Mouse (Mus musculus): ENCODE data around the gene Wfdc12.
"Not testable (repeated sequence)": the region's sequence is repeated elsewhere in the genome, so short reads cannot be mapped to it uniquely, and the experiment has no call there.

The Wfdc12 gene

DNA sequence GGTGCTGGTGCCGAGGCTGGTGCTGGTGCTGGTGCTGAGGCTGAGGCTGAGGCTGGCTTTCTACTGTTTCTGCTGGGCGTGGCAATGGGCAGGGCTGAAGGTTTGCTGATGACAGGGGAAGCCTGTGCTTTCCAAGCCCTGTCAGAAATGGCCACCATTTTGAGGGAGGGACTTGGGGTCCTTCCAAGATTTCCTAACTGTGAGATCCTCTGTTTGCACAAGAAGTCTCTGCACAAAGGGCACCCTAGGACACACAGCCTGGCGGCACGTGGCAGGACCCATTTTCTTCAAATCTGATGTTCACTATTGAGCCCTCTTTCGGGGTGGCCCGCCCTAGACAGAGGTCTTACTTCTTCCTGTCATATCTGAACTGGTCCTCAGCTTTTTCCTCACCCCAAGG is at the start of gene Wfdc12:
Gene Wfdc12 (minus strand): TSS at position 33 of the 400 bp plus-strand sequence.
- no peak for DNase-seq

DNA sequence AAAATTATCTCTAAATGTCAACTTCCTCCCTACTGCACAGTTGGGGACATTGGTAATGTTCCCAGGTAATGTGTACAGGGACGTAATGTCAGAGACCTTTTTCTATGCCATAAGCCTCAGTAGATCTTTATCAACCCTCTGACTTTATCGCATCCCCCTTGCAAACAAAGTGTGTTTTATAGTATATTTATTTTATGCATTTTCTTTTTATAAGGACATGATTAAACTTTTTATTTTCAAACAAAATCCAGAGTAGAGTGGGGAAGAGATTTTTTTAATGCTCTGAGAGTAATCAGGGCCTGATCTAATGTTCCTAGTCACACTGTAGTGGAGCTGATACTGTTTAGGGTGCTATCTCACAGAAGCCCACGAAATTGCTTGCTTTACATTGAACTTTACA is 48.0 kb upstream of the Wfdc12 start, which contains the start of gene Svs2:
Gene Svs2 (minus strand): TSS at position 101 of the 400 bp plus-strand sequence.
- no peak for DNase-seq

DNA sequence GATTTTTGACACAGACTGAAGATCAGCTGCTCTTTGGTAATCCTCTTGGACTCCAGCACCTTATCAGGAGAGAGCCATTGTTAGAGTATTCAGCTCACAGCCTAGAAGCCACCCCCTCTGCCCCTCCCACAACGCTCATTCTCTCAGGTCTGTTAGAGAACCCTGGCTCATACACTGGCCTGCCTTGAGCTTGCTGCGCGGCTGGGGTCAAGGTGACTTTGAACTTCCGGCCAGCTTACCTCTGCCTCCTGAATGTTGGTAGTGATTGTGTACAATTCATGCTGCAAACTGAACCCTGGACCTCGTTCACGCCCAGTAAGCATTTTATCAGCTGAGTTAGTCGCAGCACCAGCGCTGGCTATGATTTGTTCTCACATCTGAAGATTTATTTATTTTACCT is 42.3 kb upstream of the Wfdc12 start:
- DNase-seq = no peak

DNA sequence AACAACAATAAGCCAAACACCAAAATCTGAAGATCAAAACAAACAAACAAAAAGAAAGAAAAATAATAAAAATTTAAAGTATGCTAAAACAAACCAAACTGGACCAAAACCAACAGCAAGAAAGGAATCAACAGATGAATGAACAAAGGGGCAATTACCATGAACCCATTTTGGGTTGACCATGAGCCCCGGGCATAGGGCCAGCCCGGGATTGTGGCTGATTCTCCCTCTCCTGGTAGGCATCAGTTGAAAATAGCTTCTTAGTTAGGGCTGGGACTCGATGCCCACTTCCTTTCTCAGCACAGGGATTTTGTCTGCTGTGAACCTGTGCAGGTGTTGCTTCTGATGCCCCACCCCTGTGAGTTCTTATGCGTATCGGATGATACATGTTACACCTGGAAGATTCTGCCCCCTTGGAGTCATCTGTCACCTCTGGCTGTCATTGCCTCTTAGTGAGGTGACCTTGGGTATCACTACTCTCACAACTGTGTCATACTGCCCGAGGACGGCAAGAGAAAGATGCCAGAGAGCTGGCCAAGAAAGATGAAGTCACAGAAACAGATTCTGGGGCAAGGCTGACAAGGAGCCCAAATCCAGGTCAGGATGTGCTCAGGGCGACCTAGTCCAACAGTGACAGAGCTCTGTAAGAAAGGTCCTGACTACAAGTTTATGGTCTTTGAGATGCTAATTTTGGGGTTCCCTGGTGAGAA is 38.1 kb upstream of the Wfdc12 start:
- no peak for DNase-seq

DNA sequence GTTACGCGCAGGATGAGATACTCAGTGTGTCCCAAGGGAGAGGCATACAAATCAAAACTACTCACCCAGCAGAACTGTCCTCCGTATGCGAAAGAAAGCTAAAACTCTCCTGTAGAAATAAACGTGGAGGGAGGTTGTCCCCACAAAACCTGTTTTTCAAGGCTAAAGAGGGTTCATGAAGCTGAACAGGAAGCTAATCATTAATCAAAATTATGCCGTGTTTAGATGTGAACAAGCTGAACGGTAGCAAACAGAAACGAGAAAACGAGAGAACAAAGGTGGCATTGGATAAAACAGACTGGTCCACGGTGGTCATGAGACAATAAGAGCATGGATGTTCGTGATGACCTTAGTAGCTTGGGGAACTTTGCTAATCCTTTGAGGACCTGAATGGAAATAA is 31.1 kb upstream of the Wfdc12 start, which contains the start of gene Wfdc15b:
Gene Wfdc15b (minus strand): TSS at position 139 of the 400 bp plus-strand sequence.
- no peak for DNase-seq

DNA sequence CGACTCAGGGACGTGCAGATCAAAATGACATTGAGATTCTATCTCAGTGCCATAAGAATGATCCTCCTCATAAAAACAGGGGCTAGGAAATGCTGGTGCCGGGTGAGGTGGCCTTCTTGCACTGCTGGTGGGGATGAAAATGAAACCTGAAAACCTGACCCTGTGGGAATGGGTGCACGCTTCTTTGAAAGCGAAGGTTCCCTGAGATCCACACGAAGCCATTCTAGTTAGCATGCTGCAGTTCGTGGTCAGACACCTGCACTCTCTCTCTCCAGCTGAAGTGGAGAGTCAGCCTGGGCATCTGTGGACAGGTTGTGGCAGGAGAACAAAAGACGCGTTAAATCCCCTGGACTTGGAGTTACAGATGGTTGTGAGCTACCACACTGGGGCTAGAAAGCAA is 28.9 kb upstream of the Wfdc12 start:
- DNase-seq = no peak

DNA sequence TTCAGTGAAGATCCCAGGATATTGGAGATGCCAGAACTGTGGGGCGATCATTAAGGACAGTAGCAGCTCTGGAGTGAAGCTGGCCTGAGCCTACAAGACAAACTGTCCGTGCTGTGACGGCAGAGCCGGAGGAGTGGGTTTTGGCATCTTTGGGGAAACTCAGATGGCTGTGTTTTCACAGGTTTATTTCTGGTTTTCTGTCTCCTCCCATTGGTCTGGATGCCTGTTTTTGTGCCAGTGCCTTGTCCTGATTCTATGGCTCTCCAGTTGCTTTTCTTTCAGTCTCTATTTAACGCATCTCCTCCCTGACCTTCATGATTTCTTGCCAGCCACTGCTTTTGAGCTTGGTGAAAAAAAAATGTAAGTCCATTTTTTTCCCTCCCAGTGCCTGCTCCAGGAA is 22.3 kb upstream of the Wfdc12 start:
- DNase-seq = no peak

DNA sequence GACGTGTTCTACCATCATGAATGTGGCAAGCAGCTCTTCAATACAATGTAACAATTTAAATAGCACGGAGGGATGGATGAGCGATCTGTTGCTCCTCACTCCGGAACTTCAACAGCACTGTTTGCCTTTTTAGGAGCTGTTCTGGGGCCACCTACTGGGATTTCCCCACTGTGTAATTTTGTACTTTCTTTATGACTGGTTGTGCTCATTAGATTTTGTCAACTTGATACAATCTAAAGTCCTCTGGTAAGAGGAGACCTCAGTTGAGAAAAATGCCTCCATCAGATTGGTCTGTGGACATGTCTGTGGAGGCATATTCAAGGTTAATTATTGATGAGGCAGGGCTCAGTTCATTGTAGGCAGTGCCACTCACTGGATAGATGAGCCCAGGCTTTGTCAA is 20.5 kb upstream of the Wfdc12 start:
- no peak for DNase-seq

DNA sequence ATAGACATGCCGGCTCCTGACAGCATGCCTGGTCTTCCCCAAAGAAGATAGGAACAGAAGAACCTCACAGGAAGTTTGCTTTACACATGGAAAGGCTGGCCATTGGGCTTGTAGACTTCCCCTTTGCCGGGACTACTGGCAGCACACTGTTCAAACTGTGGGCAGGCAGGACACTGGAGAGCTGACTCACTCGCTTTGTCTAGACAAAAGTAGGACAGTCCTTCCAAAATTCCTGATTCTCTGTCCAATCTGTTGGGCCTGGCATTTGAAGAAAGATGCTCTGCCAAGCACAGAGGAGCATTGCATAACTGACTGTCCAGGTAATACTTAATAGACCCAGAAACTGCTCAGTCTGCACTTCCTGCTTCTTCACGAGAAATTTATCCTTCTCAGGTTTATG is 16.3 kb upstream of the Wfdc12 start:
- no peak for DNase-seq

DNA sequence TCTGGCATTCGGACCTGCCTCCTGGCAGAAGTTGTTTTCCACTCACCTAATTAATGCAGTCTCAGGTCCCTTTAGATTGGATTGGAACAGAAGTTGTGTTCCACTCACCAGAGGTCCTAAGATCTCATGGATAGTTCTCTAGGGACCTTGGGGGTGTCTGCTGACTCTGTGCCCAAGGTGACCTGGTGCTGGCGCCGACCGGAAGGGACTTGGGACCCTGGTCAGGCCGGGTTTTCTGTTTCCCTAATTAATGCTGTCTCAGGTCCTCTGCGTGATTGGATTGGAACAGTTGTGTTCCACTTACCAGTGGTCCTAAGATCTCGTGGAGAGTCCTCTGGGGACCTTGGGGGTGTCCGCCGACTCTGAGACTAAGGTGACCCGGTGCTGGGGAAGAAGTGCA is 15.6 kb upstream of the Wfdc12 start:
- DNase-seq = not testable (repeated sequence)

DNA sequence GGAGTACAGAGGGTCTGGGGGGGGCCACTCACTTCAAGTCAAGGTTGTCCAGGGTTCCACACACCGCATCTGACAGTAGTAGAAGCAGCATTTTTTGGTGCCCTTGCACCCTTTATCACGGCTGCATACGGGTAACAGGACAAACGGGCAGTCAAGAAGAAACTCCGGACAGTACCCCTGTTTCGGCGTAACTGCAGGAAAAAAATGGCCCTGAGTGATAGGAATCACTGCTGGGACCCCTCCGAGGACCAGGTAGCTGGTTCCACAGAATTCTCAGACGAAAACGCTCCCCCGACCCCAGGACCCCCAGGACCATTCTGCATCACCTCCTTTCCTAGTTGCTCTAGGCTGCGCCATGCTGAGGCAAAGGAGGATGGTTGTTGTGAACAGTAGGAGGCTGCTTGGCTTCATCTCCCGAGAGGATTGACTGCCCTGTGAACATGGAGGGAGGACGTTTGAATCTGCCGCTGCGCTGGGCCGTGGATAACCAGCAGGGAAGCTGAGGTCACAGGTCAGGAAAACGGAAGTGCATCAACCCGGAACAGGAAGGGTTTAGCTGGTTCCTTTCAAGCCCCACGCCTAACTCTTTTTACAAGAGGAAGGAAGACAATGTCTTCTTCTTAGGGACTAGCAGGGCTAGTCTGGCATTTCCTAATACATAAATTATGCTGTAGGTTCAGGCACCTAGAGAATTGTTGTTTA is 9.4 kb upstream of the Wfdc12 start, which contains the start of gene Wfdc15a:
Gene Wfdc15a (minus strand): TSS at position 505 of the 702 bp plus-strand sequence.
- DNase-seq = no peak

DNA sequence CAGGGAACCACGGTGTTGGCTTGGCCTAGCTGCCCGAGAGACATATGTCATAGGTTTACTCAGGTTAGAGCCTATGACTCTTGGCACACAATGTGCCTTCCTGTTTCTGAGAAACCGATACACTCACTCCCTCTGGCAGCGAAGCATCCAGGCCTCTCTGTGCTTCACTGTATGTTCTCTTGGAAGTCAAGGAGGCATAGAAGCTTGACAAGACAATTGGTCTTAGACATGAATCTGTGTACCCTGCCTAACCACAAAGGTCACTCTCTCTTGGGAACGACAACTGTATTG is 6.2 kb upstream of the Wfdc12 start:
- DNase-seq = no peak

DNA sequence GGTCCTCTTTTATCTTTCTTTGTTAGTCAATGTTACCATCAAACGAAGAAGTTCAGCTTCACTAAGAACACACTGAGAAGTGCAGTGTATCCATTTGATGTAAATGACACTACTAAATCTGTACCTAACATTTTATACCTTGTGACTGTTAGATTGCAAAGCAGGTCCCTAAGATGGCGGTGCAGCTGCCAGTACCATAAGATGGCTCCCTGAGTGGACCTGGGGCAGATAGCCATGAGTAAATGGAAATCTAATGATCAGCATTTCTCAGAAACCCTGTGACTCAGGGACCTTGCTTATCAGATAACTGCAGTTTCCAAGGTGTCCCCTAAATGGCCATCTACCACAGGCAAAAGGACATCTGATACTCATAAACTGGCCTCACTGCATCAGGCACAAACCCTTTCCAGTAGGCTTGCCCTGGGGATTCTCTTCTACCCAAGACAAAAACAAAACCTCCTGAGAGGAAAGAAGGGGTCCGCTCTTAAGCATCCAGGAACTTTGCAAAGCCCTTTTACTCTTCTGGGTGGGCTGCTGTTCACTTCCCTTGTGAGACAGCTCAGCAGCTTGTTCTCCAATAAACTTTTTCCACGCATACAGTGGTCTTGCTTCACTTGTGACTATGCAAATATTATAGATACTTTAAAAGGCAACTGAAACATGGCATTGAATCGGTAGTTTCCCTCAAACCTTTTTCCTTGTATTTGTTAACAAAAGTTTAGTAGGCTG is 5.7 kb upstream of the Wfdc12 start:
- no peak for DNase-seq

DNA sequence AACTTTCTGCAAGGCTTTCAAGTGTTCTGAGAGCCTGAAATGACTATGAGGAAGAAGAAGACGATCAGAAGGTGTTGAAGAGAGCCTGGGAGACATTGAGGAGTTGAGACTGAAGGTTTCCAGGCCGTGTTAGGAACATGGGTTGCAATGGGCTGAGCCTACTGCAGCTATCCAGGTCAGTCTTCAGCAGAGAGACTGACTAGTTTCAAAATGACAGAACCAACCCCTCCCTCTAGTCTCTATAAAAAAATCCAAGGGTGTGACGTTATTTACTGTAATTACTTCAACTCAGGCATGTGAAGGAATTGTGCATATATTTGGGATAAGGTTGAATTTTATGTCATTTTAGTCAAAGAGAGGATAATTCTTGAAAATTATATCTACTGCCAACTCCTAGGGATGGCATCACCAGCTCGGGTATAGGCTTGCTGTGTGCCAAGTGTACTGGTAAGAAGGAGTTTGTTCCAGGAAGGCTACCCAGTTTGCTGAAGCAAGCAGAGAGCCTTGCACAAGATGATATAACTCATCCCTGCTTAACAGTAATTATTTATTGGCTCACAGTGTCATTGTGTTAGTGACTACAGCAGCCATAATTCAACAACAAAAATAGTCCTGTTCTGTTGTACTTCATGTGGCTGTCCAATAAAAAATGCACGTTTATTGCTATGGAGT is 4.7 kb upstream of the Wfdc12 start:
- no peak for DNase-seq

DNA sequence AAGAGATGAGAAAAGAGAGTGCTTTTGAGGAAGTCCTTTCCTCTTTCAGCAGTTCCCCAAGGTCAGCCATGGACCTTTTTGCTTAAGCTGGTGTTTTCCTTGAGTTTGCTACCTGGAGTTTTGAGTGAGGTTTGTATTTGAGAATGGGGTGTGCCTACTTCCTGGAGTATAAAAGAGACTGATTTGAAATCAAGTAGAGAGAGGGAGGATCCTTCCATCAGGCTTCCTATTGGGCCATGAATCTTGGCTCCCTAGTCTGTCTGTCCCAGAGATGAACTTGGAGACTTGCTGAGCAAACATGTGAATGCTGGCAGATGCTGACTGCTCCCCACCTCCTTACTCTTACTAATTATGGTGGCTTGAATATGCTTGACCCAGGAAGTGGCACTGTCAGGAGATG is 1.9 kb upstream of the Wfdc12 start:
- DNase-seq = no peak

DNA sequence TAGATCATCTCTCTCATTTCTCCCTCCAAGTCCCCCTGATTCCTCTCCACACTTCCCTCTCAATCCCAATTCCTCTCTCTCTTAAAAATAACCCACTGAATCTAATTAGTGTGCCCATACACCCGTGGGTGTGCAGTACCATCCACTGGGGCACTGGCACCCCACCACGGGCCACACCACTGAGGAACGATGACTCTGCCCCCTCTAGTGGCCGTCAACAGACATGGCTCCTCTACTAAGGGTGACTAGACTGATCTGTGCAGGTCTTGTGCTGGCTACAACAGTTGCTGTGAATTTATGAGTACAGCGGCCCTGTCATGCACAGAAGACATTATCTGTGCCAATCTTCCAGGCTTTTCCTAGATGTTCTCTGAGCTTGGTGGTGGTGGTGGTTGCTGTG is 1.7 kb downstream of the Wfdc12 start:
- DNase-seq = no peak

DNA sequence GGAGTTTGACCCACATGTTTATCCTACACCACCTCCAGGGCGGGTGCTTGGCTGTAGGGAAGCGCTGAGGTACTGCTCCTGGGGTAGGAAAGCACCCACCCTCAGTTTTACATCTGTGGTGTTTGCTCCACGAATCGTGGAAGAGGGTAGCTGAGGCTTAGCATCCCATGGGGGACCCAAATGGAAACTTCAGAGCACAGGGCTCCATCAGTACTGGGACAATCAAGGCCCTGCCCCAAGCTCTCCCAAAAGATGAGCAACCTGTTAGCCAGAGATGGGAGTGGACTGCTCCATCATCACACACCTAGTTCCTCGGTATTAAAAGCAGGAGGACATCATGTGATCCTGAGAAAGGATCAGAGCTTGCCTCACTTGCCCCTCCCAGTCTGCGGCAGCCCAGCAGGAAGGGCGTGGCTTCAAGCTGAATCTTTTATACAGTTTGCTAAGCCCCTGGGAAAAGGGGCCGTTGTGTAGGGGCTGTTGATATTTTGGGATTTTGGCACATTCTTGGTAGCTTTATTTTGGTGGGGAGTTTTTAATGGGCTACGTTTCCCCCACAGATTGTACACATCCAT is 6.2 kb downstream of the Wfdc12 start:
- DNase-seq = no peak

DNA sequence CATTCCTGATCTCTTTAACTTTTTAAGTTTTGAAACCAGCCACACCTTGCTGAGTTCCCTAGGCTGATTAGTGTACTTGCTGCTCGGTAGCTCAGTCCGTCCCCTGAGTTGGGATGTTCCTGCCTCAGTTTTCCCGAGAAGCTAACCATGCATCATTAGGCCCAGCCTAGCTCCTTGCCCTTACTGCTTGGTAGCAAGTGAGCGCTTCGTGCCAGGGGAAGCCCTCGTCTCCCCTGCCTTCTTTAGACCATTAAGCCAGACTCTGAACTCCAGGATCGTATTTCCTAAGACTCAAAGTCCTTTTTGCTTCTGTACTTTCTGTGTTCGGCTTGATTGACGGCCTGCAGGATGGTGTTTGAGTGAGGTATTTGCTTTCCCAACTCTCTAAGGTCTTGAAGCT is 7.1 kb downstream of the Wfdc12 start:
- peak in 1 of 2 experiments; percentile 26 for DNase-seq

DNA sequence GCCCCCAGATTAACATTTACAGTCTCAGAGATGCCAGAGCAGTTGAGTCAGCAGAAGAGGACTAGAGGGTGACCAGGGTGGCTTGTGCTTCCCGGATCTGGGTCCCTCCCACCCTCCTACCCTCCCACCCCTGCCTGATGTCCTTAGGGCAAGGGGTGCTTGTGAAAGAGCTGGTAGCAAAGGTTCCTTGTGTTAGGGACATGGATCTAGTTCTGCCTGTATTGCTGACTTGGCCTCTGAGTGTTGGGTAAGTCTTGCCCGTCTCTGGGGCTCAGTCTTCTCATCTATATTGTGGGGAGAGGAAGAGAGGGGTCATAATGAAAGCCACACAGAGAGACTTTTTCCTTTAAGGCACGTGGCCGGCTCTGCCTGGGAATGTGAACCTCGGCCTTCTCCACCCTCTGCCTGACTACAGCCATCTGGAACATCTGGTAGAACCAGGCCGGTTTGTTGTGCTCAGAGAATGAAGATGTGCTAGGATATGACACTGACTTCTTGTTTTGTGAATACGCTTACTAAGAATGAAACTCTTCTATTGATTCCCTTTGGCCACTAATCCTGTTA is 7.6 kb downstream of the Wfdc12 start, which contains the start of gene Wfdc5:
Gene Wfdc5 (minus strand): TSS at position 51 of the 564 bp plus-strand sequence.
- DNase-seq = no peak

DNA sequence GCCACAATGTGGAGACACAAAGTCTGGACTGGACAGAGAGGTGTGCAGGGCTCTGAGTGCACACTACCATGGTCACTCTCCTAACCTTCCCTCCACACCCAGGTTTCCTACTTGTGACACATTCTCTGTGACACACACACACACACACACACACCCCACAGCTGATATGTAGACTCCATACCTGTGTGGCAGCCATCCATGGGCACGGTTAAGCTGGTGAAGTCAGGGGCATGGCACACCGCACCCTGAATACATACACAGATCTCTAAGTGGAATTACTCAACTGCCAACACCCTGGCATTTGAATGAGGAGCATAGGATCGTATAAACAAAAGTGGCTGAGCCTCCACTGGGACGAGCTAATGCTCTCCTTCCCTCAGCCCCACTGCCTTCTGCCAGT is 9.6 kb downstream of the Wfdc12 start:
- DNase-seq = no peak

DNA sequence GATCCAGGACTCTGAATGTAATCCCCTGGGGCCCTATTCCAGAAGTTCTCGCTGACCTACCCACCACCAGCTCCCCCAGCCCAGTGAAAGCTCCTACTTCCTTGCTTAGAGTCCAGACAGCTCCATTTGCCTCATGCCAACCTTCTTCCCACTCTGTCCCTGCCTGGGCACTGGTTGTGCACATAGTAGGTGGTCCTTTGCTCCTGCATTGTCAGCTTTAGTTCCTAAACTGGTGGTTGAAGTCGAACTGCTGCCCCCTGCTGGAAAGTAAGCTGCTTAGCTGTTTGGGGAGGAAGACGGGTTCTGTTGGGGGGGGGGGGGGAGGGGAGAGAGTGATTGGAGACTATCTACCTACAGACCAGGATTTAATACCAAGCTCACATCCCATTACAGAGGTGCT is 10.3 kb downstream of the Wfdc12 start:
- peak; percentile 45 to 47 for DNase-seq

DNA sequence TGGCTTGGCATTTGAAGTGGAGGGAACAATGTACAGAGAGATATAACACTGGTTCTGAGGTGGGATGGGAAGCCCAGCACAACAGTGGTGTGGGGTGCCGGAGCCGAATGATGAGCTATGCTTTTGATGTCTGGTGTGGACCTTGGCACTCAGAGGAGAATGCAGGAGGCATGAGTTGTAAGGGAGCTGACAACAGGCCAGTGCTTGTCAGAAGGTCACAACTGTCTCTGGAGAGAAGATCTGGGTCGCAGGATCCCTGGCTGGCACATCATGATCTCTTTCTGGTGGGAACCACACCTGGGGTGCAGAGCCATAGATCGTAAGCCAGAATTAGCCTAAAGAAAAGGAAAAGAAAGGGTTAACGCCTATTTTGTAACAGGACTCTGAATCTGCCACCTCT is 12.6 kb downstream of the Wfdc12 start:
- no peak for DNase-seq

DNA sequence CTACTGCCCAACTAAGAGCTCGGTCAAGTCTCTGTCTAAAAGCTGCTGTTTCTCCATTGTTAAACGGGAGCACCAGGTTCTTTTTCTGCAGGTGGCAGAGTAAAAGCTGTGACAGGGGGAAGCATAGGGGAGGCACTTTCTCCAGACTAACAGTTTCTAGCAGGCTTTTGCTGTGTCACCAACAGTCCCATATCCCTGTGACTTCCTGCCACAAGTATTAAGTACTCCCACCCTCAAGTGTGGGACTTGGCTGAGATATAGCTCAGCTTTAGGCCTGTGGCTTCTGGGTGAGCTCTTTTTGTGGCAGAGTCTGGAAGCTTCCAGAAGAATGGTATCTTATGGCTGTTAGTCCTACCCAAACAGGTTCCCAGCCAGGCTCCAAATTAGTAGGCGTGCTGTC is 14.6 kb downstream of the Wfdc12 start:
- DNase-seq = no peak
